Mouse (Mus musculus) neural tube, embryonic 13.5 days (tissue): ENCODE results near the gene Tnip1. TPM values are rescaled to one million over a fixed set of nuclear protein-coding genes. Genes with fewer than 3 reads are reported as not detected.

Experiments
- ATAC-seq: fragments of 200-750 bp; cut with Nextera tagmentation; 2 replicates; pipeline ENCODE4 v1.8.0; 2017; ENCODE audit warnings: low read depth, mild to moderate bottlenecking, moderate TSS enrichment, moderate library complexity
- H3K27ac ChIP-seq: fragments of 300-500 bp; sonication (generic); replicated peaks from 2 replicates; pipeline ENCODE4 v1.5.1; 2015; ENCODE audit warnings: moderate library complexity, mild to moderate bottlenecking, inconsistent platforms
- H3K27me3 ChIP-seq: fragments of 300-500 bp; sonication (generic); 2 replicates; pipeline ENCODE4 v1.6.1; 2015; ENCODE audit warnings: mild to moderate bottlenecking, inconsistent platforms
- H3K36me3 ChIP-seq: fragments of 300-500 bp; sonication (generic); 2 replicates; pipeline ENCODE4 v1.6.1; 2015; ENCODE audit warnings: mild to moderate bottlenecking, inconsistent platforms
- H3K4me1 ChIP-seq: fragments of 300-500 bp; sonication (generic); replicated peaks from 2 replicates; pipeline ENCODE4 v1.6.1; 2015; ENCODE audit warnings: inconsistent platforms
- H3K4me2 ChIP-seq: fragments of 300-500 bp; sonication (generic); 2 replicates; pipeline ENCODE4 v1.6.1; 2015; ENCODE audit warnings: inconsistent platforms, mild to moderate bottlenecking, moderate library complexity
- H3K4me3 ChIP-seq: fragments of 300-500 bp; sonication (generic); 2 replicates; pipeline ENCODE4 v1.5.1; 2015; ENCODE audit warnings: mild to moderate bottlenecking, inconsistent platforms
- H3K9ac ChIP-seq: fragments of 300-500 bp; sonication (generic); 2 replicates; pipeline ENCODE4 v1.6.1; 2015; ENCODE audit warnings: moderate library complexity, mild to moderate bottlenecking, inconsistent platforms
- H3K9me3 ChIP-seq: fragments of 300-500 bp; sonication (generic); 2 replicates; pipeline ENCODE4 v1.6.1; 2016; ENCODE audit warnings: inconsistent platforms
- WGBS: fragments of 180-500 bp; shearing (Covaris S2); methylation state at CpG from one replicate; pipeline ENCODE4 v1.1.7; 2015; 5-methylcytosine and 5-hydroxymethylcytosine counted together
- polyA plus RNA-seq: library from polyadenylated mRNA; unstranded; fragments of >200 nt; fragmentation: Nextera tagmentation; extraction: Ambion mirVana; gene quantifications from 2 replicates; pipeline ENCODE4 v1.2.1, GENCODE M21; 2015

Tnip1 gene
- 16.1 and 17.3 TPM in 2 replicates for polyA plus RNA-seq

DNA sequence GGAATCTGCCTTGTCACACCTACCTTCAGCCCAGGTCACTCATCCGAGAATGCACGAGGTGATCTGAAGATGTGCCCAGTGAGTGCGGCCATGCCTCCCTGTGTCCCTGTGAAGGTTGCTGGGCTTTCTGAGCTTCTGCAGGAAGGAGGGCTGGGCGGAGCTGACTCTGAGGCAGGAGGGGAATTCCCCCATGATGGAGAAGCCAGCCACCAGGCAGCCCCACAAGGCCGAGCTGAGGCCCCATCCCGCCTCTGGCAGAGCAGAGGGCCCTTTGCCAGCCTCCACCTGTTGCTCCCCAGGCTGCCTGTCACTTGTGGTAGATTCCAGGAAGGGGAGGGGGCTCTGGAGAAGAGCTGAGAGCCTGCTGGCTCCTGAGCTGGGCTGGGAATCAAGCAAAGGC, at the start of gene Tnip1:
Gene Tnip1 (minus strand): TSS at position 108 of the 400 bp plus-strand sequence.
- Histone ChIP-seq H3K4me2 (no peak within 1 kb of the TSS), H3K4me1 (no peaks in the 10 kb centered on the region), H3K27ac (no peak within 1 kb of the TSS), H3K36me3 (no peaks in the 10 kb centered on the region), H3K27me3 (no peaks in the 10 kb centered on the region), H3K4me3 (no peak within 1 kb of the TSS), H3K9me3 (no peaks in the 10 kb centered on the region), H3K9ac (no peak within 1 kb of the TSS)
- WGBS: 40% methylated on average over 6 of the region's 6 CpGs
- ATAC-seq: no peak

DNA sequence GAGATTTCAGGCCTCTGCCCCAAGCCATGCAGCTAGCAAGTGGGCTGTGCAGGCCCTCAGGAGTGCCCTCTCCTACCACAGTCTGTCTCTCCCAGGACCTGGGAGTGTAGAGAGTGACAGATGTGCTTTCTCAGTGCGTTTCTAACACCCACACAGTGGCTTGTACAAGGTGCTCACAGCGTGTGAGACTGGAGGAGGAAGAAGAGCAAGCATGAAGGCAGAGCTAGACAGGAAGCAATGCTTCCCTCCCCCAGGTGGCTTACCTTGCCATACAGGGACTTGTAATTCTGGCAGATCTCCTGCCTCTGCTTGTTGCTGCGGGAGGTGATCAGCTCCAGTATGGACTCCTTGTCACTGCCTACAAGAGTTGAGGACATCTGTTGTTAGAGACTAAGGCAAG, 48.7 kb upstream of the Tnip1 start:
- 84% methylated on average over 3 of the region's 3 CpGs for WGBS
- Histone ChIP-seq H3K9me3 (no peaks in the 10 kb centered on the region), H3K4me3 (no peak overlapping the region), H3K4me1 (peaks cover 18% of the 10 kb centered on the region), H3K27ac (no peak overlapping the region), H3K27me3 (no peaks in the 10 kb centered on the region), H3K4me2 (no peak overlapping the region), H3K36me3 (peaks cover 48% of the 10 kb centered on the region), H3K9ac (no peak overlapping the region)
- no peak for ATAC-seq

DNA sequence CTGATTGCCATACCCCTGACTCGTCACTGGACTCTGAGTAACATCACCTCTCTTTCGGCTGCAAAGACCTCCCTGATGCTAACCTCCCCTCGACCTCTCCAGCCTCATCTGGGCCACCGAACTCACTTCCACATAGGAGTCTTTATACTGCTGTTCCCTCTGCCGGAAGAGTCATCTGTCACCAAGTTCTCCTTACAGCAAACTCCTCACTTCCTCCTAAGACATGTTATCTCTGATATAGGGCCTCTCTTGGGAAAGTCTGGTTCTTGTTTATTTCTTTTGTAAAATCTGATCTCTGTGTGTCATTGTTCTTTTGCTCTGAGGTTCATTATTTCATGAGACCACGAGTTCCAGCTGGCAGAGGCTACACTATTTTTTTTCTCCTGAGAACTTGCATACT, 45.5 kb upstream of the Tnip1 start:
- WGBS: 89% methylated on average over 6 of the region's 6 CpGs
- Histone ChIP-seq H3K9me3 (no peaks in the 10 kb centered on the region), H3K4me2 (no peak overlapping the region), H3K4me3 (no peak overlapping the region), H3K9ac (no peak overlapping the region), H3K27me3 (no peaks in the 10 kb centered on the region), H3K36me3 (peaks cover 48% of the 10 kb centered on the region), H3K27ac (no peak overlapping the region), H3K4me1 (no peaks in the 10 kb centered on the region)
- no peak for ATAC-seq

DNA sequence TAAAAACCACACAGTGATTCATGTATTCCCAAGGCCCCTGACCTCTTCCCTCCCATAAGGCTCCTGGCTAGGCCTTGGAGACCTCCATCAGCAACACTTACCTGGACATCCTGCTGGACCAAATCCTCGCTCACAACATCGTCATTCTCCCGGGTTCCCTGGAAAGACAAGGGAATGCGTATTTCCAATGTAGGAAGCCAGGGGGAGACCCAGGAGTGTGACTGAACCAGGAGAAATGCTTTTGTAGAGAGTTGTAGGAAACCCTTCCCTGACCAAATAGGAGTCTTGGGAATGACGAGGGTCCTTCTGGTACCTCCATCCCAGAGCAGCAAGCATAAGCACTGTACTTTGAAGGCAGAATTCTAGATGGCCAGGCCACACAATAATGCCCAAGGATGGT, 43.0 kb upstream of the Tnip1 start:
- no peaks in the 10 kb centered on the region for H3K27me3 ChIP-seq
- H3K9me3 ChIP-seq: no peaks in the 10 kb centered on the region
- no peaks in the 10 kb centered on the region for H3K4me1 ChIP-seq
- ATAC-seq: no peak
- H3K4me2 ChIP-seq: no peak overlapping the region
- WGBS: 87% methylated on average over 5 of the region's 5 CpGs
- no peak overlapping the region for H3K9ac ChIP-seq
- no peak overlapping the region for H3K27ac ChIP-seq
- peaks cover 56% of the 10 kb centered on the region for H3K36me3 ChIP-seq
- H3K4me3 ChIP-seq: no peak overlapping the region

- no peaks in the 10 kb centered on the region for H3K4me1 ChIP-seq
- H3K27me3 ChIP-seq: no peaks in the 10 kb centered on the region
- H3K36me3 ChIP-seq: peaks cover 55% of the 10 kb centered on the region
- no peak overlapping the region for H3K4me2 ChIP-seq
- H3K27ac ChIP-seq: no peak overlapping the region
- no peak overlapping the region for H3K9ac ChIP-seq
- no peaks in the 10 kb centered on the region for H3K9me3 ChIP-seq
- H3K4me3 ChIP-seq: no peak overlapping the region
- WGBS: 83% methylated on average over 7 of the region's 7 CpGs
- no peak for ATAC-seq
Observed at GRCm38 (mm10) chr11:55004970-55005502, 42.3 kb upstream of the Tnip1 start.

DNA sequence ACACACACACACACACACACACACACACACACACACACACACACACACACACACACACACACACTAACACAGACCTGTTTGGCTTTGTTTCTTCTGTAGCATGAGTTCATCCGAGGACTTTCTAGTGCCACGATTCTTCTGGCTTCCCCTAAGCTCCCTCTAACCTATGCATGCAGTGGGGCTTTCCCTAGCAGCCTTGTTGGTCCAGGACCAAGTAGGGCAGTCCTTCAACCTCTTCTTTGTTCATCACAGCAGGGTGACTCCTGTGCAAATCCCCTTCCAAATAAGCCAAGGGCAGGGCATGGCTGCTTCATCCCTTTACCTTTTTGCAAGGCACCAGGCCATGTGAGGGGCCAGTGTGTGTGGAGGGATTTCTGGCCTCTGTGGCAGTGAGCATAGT, 36.0 kb upstream of the Tnip1 start:
- H3K27ac ChIP-seq: no peak overlapping the region
- no peaks in the 10 kb centered on the region for H3K4me1 ChIP-seq
- WGBS: 64% methylated on average over 2 of the region's 2 CpGs
- no peak overlapping the region for H3K9ac ChIP-seq
- ATAC-seq: no peak
- no peak overlapping the region for H3K4me2 ChIP-seq
- H3K9me3 ChIP-seq: no peaks in the 10 kb centered on the region
- no peak overlapping the region for H3K4me3 ChIP-seq
- H3K36me3 ChIP-seq: peaks cover 37% of the 10 kb centered on the region
- H3K27me3 ChIP-seq: 0 out of 2 replicates have a peak, but pooled peaks cover 3% of the 10 kb centered on the region

- no peaks in the 10 kb centered on the region for H3K9me3 ChIP-seq
- WGBS: 6% methylated on average over 12 of the region's 12 CpGs
Observed at GRCm38 (mm10) chr11:54998284-54998683, 35.6 kb upstream of the Tnip1 start.

GRCm38 (mm10) chr11:54996176-54996575, 33.5 kb upstream of the Tnip1 start:
- H3K27ac ChIP-seq: no peak overlapping the region
- ATAC-seq: no peak
- H3K4me3 ChIP-seq: no peak overlapping the region
- H3K9ac ChIP-seq: no peak overlapping the region
- H3K4me2 ChIP-seq: no peak overlapping the region
- peaks cover 26% of the 10 kb centered on the region for H3K36me3 ChIP-seq
- 67% methylated on average over 7 of the region's 7 CpGs for WGBS
- H3K27me3 ChIP-seq: 0 out of 2 replicates have a peak, but pooled peaks cover 3% of the 10 kb centered on the region
- no peaks in the 10 kb centered on the region for H3K4me1 ChIP-seq
- no peaks in the 10 kb centered on the region for H3K9me3 ChIP-seq

More at GRCm38 (mm10) chr11:54998284-54998683, 35.6 kb upstream of the Tnip1 start:
- Histone ChIP-seq H3K9ac (no peak overlapping the region), H3K27ac (no peak overlapping the region), H3K4me3 (no peak overlapping the region), H3K36me3 (peaks cover 33% of the 10 kb centered on the region), H3K4me2 (no peak overlapping the region), H3K4me1 (no peaks in the 10 kb centered on the region), H3K27me3 (0 out of 2 replicates have a peak, but pooled peaks cover 3% of the 10 kb centered on the region)
- ATAC-seq: peak; percentile 76

DNA sequence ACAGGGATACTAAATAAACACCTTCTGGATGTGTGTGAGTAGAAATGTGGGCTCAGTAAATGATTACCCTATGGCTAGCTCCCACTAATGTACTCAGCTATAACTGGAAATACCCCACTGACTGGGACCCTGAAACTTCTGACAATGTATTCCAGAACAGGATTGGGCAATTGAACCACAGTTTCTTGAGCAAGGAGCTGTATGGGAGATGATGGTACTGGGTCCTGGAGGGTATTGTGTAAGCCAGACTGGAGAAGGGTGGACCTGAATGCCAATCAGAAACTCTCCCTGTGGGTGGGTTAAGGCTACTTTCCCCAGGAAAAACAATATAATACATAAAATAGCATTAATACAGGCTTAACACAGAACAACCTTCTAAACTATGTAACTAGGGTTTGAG, 27.2 kb upstream of the Tnip1 start:
- no peak for ATAC-seq
- no peaks in the 10 kb centered on the region for H3K27me3 ChIP-seq

DNA sequence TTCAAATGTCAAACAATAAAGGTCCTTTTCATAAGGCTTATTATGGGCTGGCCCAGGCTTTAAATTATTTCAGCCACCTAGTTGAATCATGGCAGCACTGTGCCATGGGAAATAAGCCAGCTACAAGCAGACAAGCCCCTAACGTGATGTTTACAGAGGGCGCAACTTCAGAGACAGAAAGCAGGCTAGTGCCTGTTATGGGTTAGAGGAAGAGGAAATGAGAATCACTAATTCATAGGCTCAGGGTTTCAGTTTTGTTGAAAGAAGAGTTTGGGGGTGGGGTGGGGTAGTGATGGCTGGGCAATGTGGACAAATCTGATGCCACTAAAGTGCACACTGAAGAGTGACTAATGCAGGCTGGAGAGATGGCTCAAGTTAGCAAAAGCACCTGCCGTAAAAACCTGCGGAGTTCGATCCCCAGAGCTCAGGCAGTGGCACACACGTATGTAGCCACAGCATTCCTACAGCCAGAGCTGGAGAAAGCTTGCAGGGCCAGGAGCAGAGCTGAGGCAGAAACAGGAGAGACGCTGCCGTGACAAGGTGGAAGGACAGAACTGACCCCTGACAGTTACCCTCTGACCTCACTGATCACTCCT, 26.1 kb upstream of the Tnip1 start:
- 82% methylated on average over 8 of the region's 8 CpGs for WGBS
- no peak overlapping the region for H3K4me2 ChIP-seq
- H3K9ac ChIP-seq: no peak overlapping the region
- H3K4me3 ChIP-seq: no peak overlapping the region
- H3K36me3 ChIP-seq: 0 out of 2 replicates have a peak, but pooled peaks cover 10% of the 10 kb centered on the region
- H3K27me3 ChIP-seq: no peaks in the 10 kb centered on the region
- no peaks in the 10 kb centered on the region for H3K9me3 ChIP-seq
- no peak overlapping the region for H3K27ac ChIP-seq
- no peak for ATAC-seq
- H3K4me1 ChIP-seq: no peaks in the 10 kb centered on the region

More for the DNA sequence above, 27.2 kb upstream of the Tnip1 start:
- Histone ChIP-seq H3K4me1 (no peaks in the 10 kb centered on the region), H3K4me2 (no peak overlapping the region), H3K36me3 (0 out of 2 replicates have a peak, but pooled peaks cover 10% of the 10 kb centered on the region), H3K27ac (no peak overlapping the region), H3K4me3 (no peak overlapping the region), H3K9ac (no peak overlapping the region), H3K9me3 (no peaks in the 10 kb centered on the region)

GRCm38 (mm10) chr11:54987974-54988373, 25.3 kb upstream of the Tnip1 start:
- no peak overlapping the region for H3K9ac ChIP-seq
- WGBS: 83% methylated on average over 1 of the region's 1 CpGs
- H3K4me3 ChIP-seq: no peak overlapping the region
- no peaks in the 10 kb centered on the region for H3K9me3 ChIP-seq
- H3K27me3 ChIP-seq: no peaks in the 10 kb centered on the region
- no peaks in the 10 kb centered on the region for H3K4me1 ChIP-seq
- no peak for ATAC-seq
- H3K4me2 ChIP-seq: no peak overlapping the region
- no peak overlapping the region for H3K27ac ChIP-seq
- H3K36me3 ChIP-seq: 0 out of 2 replicates have a peak, but pooled peaks cover 12% of the 10 kb centered on the region

DNA sequence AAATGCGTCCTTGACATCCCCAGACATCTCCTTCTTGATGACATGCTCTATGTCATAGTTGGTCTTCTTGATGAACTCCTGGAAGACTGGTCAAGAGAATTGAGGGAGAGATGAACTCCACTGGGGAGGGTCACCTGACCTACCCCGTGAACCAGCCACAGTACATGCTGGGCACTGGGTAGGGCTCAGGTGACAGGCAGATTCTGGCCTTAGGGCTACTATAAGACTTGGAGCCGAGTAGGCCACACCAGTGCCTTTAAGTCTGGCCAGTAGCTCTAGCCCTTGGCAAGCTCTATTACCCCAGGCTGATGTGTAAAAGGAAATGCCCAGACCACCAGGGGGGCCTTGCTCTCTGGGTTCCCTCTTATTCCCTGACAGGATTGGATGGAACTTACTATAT, 22.4 kb upstream of the Tnip1 start:
- Histone ChIP-seq H3K36me3 (peaks cover 29% of the 10 kb centered on the region; the same call in 1 of the 2 replicates), H3K4me2 (no peak overlapping the region), H3K9me3 (no peaks in the 10 kb centered on the region), H3K27me3 (no peaks in the 10 kb centered on the region), H3K4me3 (no peak overlapping the region), H3K9ac (no peak overlapping the region), H3K4me1 (no peaks in the 10 kb centered on the region), H3K27ac (no peak overlapping the region)
- WGBS: 77% methylated on average over 3 of the region's 3 CpGs
- no peak for ATAC-seq

DNA sequence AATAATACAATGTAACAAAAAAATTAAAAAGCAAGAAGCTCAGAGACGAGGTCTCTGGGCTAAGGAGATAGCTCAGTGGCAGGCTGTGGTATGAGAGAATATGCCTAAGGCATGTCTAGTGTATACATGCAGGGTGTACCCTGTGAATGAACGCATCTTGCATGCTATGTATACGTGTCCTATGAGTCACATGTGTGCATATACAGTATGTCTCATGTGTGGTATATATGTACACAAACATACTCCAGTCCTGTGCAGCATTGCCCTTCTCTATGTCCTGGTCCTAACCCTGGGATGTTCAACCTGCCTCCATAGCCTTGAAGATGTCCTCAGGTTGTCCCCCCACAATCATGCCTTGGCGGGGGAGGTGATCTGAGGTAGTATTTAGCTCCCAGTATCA, 21.9 kb upstream of the Tnip1 start:
- H3K9ac ChIP-seq: no peak overlapping the region
- no peaks in the 10 kb centered on the region for H3K9me3 ChIP-seq
- no peak for ATAC-seq
- H3K4me2 ChIP-seq: no peak overlapping the region
- H3K27me3 ChIP-seq: no peaks in the 10 kb centered on the region
- no peak overlapping the region for H3K4me3 ChIP-seq
- no peak overlapping the region for H3K27ac ChIP-seq
- 63% methylated on average over 4 of the region's 4 CpGs for WGBS
- H3K4me1 ChIP-seq: no peaks in the 10 kb centered on the region
- H3K36me3 ChIP-seq: peaks cover 32% of the 10 kb centered on the region; the same call in 1 of the 2 replicates
